Comparison of ENCODE assay signal across 8 mouse cellular contexts in the genomic region with DNA sequence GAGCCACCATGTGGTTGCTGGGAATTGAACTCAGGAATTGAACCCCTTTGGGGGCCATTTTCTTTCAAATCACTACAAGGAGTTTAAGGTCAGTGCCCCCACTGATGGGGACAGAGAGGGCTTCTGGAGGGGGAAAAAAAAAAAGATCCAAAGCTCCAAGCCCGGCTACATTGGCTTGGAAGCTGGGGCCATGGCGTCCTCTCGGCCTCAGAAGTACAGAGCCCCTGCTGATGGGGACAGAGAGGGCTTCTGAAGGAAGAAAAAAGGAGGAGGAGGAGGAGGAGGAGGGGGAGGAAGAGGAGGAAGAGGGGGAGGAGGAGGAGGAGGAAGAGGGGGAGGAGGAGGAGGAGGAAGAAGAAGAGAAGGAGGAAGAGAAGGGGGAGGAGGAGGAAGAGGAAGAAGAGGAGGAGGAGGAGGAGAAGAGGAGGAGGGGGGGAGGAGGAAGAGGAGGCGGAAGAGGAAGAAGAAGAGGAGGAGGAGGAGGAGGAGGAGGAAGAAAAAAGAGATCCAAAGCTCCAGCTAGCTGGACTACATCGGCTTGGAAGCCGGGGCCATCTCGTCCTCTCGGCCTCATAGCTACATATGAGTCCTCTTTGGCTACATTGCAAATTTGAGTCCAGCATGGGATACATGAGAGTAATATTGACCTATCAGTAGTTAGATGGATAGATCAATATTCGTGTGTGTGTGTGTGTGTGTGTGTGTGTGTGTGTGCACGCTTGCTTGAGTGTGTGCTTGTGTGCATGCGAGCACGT. TPM values are rescaled to one million over a fixed set of nuclear protein-coding genes. Genes with fewer than 3 reads are reported as not detected.
DNase-seq lines count a peak whose midpoint lies in the region; ATAC-seq lines count a peak whose summit lies in the region.
"Had no signal": no experiment of that assay in that cellular context is flagged by ENCODE, and none has a peak within 500 bp of the region (broad histone marks: within the 10 kb centered on the region; RNA-seq: fewer than 3 reads in every experiment).

No protein-coding gene starts in this region.

- no peak overlapping the region for H3K4me2 ChIP-seq in kidney, embryonic 16.5 days (replicated peaks; ENCODE audit: low read depth, low read length)
- no peak overlapping the region for H3K4me2 ChIP-seq in lung, embryonic 16.5 days (ENCODE audit: low read depth, low read length)

- no peaks in the 10 kb centered on the region for H3K9me3 ChIP-seq in kidney, embryonic 16.5 days (ENCODE audit: low read length)
- H3K9me3 ChIP-seq in lung, embryonic 16.5 days (ENCODE audit: control insufficient read depth, low read length): no peaks in the 10 kb centered on the region

- peak; percentile 70 for DNase-seq in A20 (ENCODE audit: low read depth, low spot score)
- peak; percentile 27 to 57 for DNase-seq in CD8-positive naive resting alpha-beta T cell, adult 2 months (ENCODE audit: low read depth in 2 of 2, low spot score in 2 of 2)
- peak; percentile 99 for DNase-seq in c-Kit-positive CD71-positive TER-119-positive erythroid progenitor cells, embryonic 14.5 days (ENCODE audit: low spot score)
- DNase-seq in gastrocnemius, postnatal 25 days: peak; percentile 27
- DNase-seq in spleen, postnatal 10 days (ENCODE audit: low spot score in 2 of 2): peak; percentile 44 to 92

- no peaks in the 10 kb centered on the region for H3K27me3 ChIP-seq in kidney, embryonic 16.5 days (ENCODE audit: insufficient read depth, low read length)
- H3K27me3 ChIP-seq in lung, embryonic 16.5 days (ENCODE audit: control insufficient read depth, insufficient read depth, low read depth, low read length): no peaks in the 10 kb centered on the region

- H3K4me3 ChIP-seq in kidney, embryonic 16.5 days (ENCODE audit: low read length): no peak overlapping the region
- no peak overlapping the region for H3K4me3 ChIP-seq in lung, embryonic 16.5 days (ENCODE audit: low read length)

- H3K36me3 ChIP-seq in kidney, embryonic 16.5 days (ENCODE audit: insufficient read depth, low read length): no peaks in the 10 kb centered on the region
- no peaks in the 10 kb centered on the region for H3K36me3 ChIP-seq in lung, embryonic 16.5 days (ENCODE audit: control insufficient read depth, insufficient read depth, low read length)

- peak; percentile 85 for ATAC-seq in kidney, embryonic 16.5 days (ENCODE audit: low FRiP score, low TSS enrichment)
- peak; percentile 73 for ATAC-seq in lung, embryonic 16.5 days (ENCODE audit: low read depth)

- no peak overlapping the region for H3K9ac ChIP-seq in kidney, embryonic 16.5 days (replicated peaks; ENCODE audit: low read length)
- no peak overlapping the region for H3K9ac ChIP-seq in lung, embryonic 16.5 days (ENCODE audit: low read length)

- H3K27ac ChIP-seq in kidney, embryonic 16.5 days (ENCODE audit: low read length): no peak overlapping the region
- H3K27ac ChIP-seq in lung, embryonic 16.5 days (ENCODE audit: low read length): no peak overlapping the region

- 62% methylated on average over 12 of the region's 12 CpGs for WGBS in kidney, embryonic 16.5 days
- WGBS in lung, embryonic 16.5 days: 56% methylated on average over 12 of the region's 12 CpGs

- no peaks in the 10 kb centered on the region for H3K4me1 ChIP-seq in kidney, embryonic 16.5 days (ENCODE audit: insufficient read depth, low read length)
- H3K4me1 ChIP-seq in lung, embryonic 16.5 days (replicated peaks; ENCODE audit: control insufficient read depth, insufficient read depth, low read length): no peaks in the 10 kb centered on the region

RNA-seq across cellular contexts. Expression of a gene that starts 15.9 kb away (rescaled TPM):
- total RNA-seq in gastrocnemius, postnatal 25 days (2021): 10 to 100 TPM; 35.9 to 38.1 TPM
- 80.9 and 82.6 TPM in 2 replicates for polyA plus RNA-seq in kidney, embryonic 16.5 days (2015; fragmentation: Nextera tagmentation; extraction: Ambion mirVana)
- polyA plus RNA-seq in lung, embryonic 16.5 days (2015; fragmentation: Nextera tagmentation; extraction: Ambion mirVana): 56.3 and 61.7 TPM in 2 replicates

RNA-seq across cellular contexts. Expression of a gene that starts 59.1 kb away (rescaled TPM):
- not detected for total RNA-seq in gastrocnemius, postnatal 25 days (2021)
- polyA plus RNA-seq in kidney, embryonic 16.5 days (2015; fragmentation: Nextera tagmentation; extraction: Ambion mirVana): not detected in 2 replicates
- polyA plus RNA-seq in lung, embryonic 16.5 days (2015; fragmentation: Nextera tagmentation; extraction: Ambion mirVana): 0.06 TPM in 1 of 2 replicates, not detected in the other
- total RNA-seq: layer of hippocampus, adult 18-20 months had no signal

Comparison
In these comparisons a context has a peak if more than half of its experiments do, and no peak if none do; other contexts are left out.
1. DNase-seq: peak in every context shown above with its lines; median percentile 99 in c-Kit-positive CD71-positive TER-119-positive erythroid progenitor cells, embryonic 14.5 days; 70 in A20; 68 in spleen, postnatal 10 days; 42 in CD8-positive naive resting alpha-beta T cell, adult 2 months; 27 in gastrocnemius, postnatal 25 days.